10 mouse cellular contexts compared by ENCODE assay signal in genomic region chr2:15260486-15261165, GRCm38 (mm10).
DNase-seq lines count a peak whose midpoint lies in the region; ATAC-seq and TF ChIP-seq lines count a peak whose summit lies in the region.
"Had no signal": no experiment of that assay in that cellular context is flagged by ENCODE, and none has a peak within 500 bp of the region (broad histone marks: within the 10 kb centered on the region; RNA-seq: fewer than 3 reads in every experiment).

No protein-coding gene starts in this region.

- H3K36me3 ChIP-seq in embryonic facial prominence, embryonic 11.5 days (replicated peaks; ENCODE audit: control insufficient read depth, insufficient read depth, low read depth, low read length), result no peaks in the 10 kb centered on the region
- no peaks in the 10 kb centered on the region for H3K36me3 ChIP-seq in embryonic facial prominence, embryonic 10.5 days (replicated peaks)
- no peaks in the 10 kb centered on the region for H3K36me3 ChIP-seq in CH12.LX (replicated peaks in 1 of 2; ENCODE audit: control insufficient read depth in 1 of 2, insufficient read depth in 1 of 2, low read length in 1 of 2)
- H3K36me3 ChIP-seq: liver, embryonic 13.5 days had no signal

- H3K27me3 ChIP-seq in embryonic facial prominence, embryonic 11.5 days (ENCODE audit: control insufficient read depth, insufficient read depth, low read length), result no peaks in the 10 kb centered on the region
- H3K27me3 ChIP-seq in embryonic facial prominence, embryonic 10.5 days (replicated peaks; ENCODE audit: low read depth, poor library complexity, severe bottlenecking), result no peaks in the 10 kb centered on the region
- H3K27me3 ChIP-seq in CH12.LX (replicated peaks), result no peaks in the 10 kb centered on the region
- H3K27me3 ChIP-seq: liver, embryonic 13.5 days had no signal

- WGBS in embryonic facial prominence, embryonic 11.5 days, result 22% methylated on average over 4 of the region's 4 CpGs
- WGBS in embryonic facial prominence, embryonic 10.5 days, result 28% methylated on average over 4 of the region's 4 CpGs

- dilution Hi-C loops in CH12.LX (cut with MboI; ENCODE audit: extremely low pct_ligation_motif_present, extremely low pct_unique_long_range_greater_than_20kb, low sequenced_read_pairs), result no loop called here

- H3K27ac ChIP-seq in embryonic facial prominence, embryonic 11.5 days (replicated peaks; ENCODE audit: low read depth, low read length), result no peak overlapping the region
- no peak overlapping the region for H3K27ac ChIP-seq in embryonic facial prominence, embryonic 10.5 days (replicated peaks)
- no peak overlapping the region for H3K27ac ChIP-seq in CH12.LX (ENCODE audit: insufficient read depth, low read depth)
- H3K27ac ChIP-seq: liver, embryonic 13.5 days had no signal

- H3K4me1 ChIP-seq in embryonic facial prominence, embryonic 11.5 days (ENCODE audit: control insufficient read depth, insufficient read depth, low read length), result no peaks in the 10 kb centered on the region
- H3K4me1 ChIP-seq in embryonic facial prominence, embryonic 10.5 days, result peaks cover 6% of the 10 kb centered on the region
- no peaks in the 10 kb centered on the region for H3K4me1 ChIP-seq in CH12.LX (ENCODE audit: control insufficient read depth in 1 of 2, insufficient read depth in 2 of 2)
- H3K4me1 ChIP-seq: liver, embryonic 13.5 days had no signal

- no peaks in the 10 kb centered on the region for H3K9me3 ChIP-seq in embryonic facial prominence, embryonic 11.5 days (replicated peaks; ENCODE audit: control insufficient read depth, low read length)
- H3K9me3 ChIP-seq in embryonic facial prominence, embryonic 10.5 days, result no peaks in the 10 kb centered on the region
- H3K9me3 ChIP-seq in CH12.LX (replicated peaks; ENCODE audit: low read length), result no peaks in the 10 kb centered on the region
- H3K9me3 ChIP-seq: liver, embryonic 13.5 days had no signal

- no peak overlapping the region for H3K9ac ChIP-seq in embryonic facial prominence, embryonic 11.5 days (replicated peaks; ENCODE audit: low read length)
- no peak overlapping the region for H3K9ac ChIP-seq in CH12.LX (ENCODE audit: insufficient read depth, low read depth)
- H3K9ac ChIP-seq: liver, embryonic 13.5 days had no signal

- no peak overlapping the region for H3K4me3 ChIP-seq in embryonic facial prominence, embryonic 11.5 days (ENCODE audit: low read depth, low read length)
- H3K4me3 ChIP-seq in embryonic facial prominence, embryonic 10.5 days, result no peak overlapping the region
- H3K4me3 ChIP-seq in CH12.LX (replicated peaks in 1 of 3; ENCODE audit: low read depth in 2 of 3, low read length in 2 of 3, poor library complexity in 1 of 3), result no peak overlapping the region
- H3K4me3 ChIP-seq: liver, embryonic 13.5 days had no signal

- no peak for ATAC-seq in embryonic facial prominence, embryonic 11.5 days (replicated peaks; ENCODE audit: insufficient number of reproducible peaks, low FRiP score, low TSS enrichment, low read depth)
- ATAC-seq: intestine, embryonic 16.5 days had no signal

- DNase-seq in embryonic facial prominence, embryonic 11.5 days (ENCODE audit: low spot score), result peak; percentile 49
- DNase-seq in embryonic facial prominence, embryonic 10.5 days (ENCODE audit: low spot score), result no peak
- peak; percentile 7 for DNase-seq in layer of hippocampus, adult 11-12 months (ENCODE audit: low spot score)
- DNase-seq in layer of hippocampus, adult 8-10 months (ENCODE audit: low spot score in 2 of 2), result no peak
- peak; percentile 10 for DNase-seq in CH12.LX (ENCODE audit: extremely low read depth)
- DNase-seq in embryo, embryonic 10.5 days (ENCODE audit: low spot score), result peak; percentile 67
- DNase-seq in frontal cortex, postnatal 10 days (ENCODE audit: low spot score in 2 of 2), result no peak
- no peak for DNase-seq in urinary bladder, postnatal 36 days (ENCODE audit: low spot score in 2 of 2)
- DNase-seq: liver, embryonic 13.5 days had no signal

- no peaks in the 10 kb centered on the region for H3K79me2 ChIP-seq in CH12.LX (replicated peaks; ENCODE audit: control insufficient read depth, extremely low read depth, insufficient read depth, poor library complexity, severe bottlenecking)

- TF ChIP-seq RAD21 in CH12.LX (IDR thresholded peaks at IDR 0.05; ENCODE audit: low read depth, low read length), result peak; percentile 45

- in situ Hi-C loops in CH12.LX (cut with MboI; ENCODE audit: low pct_ligation_motif_present, low pct_unique_long_range_greater_than_20kb, low sequenced_read_pairs), result no loop called here

- no peak for TF ChIP-seq EP300 in CH12.LX (IDR thresholded peaks at IDR 0.05; ENCODE audit: low read length)

- H3K4me2 ChIP-seq in embryonic facial prominence, embryonic 11.5 days (ENCODE audit: low read depth, low read length), result no peak overlapping the region
- no peak overlapping the region for H3K4me2 ChIP-seq in CH12.LX (ENCODE audit: insufficient read depth, low read depth, poor library complexity, severe bottlenecking)
- H3K4me2 ChIP-seq: liver, embryonic 13.5 days had no signal

- peak in 1 of 2 experiments; percentile 36; a peak in 2 of 4 replicates for TF ChIP-seq CTCF in CH12.LX (conservative IDR thresholded peaks at IDR 0.05 in 1 of 2, IDR thresholded peaks at IDR 0.05 in 1 of 2; ENCODE audit: low read depth in 2 of 2, low read length in 2 of 2)

- TF ChIP-seq POLR2A in CH12.LX (IDR thresholded peaks at IDR 0.05; ENCODE audit: low read depth, low read length), result no peak

TF ChIP-seq in CH12.LX, 34 proteins besides CTCF, POLR2A, EP300 and RAD21:
- no peak for TF ChIP-seq TBP (conservative IDR thresholded peaks at IDR 0.05; ENCODE audit: low read depth, low read length)
- TF ChIP-seq SMC3 (IDR thresholded peaks at IDR 0.05; ENCODE audit: low read depth, low read length), result peak; percentile 10; the same call in 1 of the 2 replicates

Comparison
In these comparisons a context has a peak if more than half of its experiments do, and no peak if none do; other contexts are left out.
1. DNase-seq: peak in embryonic facial prominence, embryonic 11.5 days (single experiment), layer of hippocampus, adult 11-12 months (single experiment), CH12.LX (single experiment) and embryo, embryonic 10.5 days (single experiment); none in embryonic facial prominence, embryonic 10.5 days (single experiment), layer of hippocampus, adult 8-10 months (0 of 2), frontal cortex, postnatal 10 days (0 of 2) and urinary bladder, postnatal 36 days (0 of 2).